Mouse (Mus musculus) neural tube, embryonic 13.5 days (tissue): ENCODE data around the gene Mllt10. TPM values are rescaled to one million over a fixed set of nuclear protein-coding genes. Genes with fewer than 3 reads are reported as not detected.
A peak's percentile ranks its signal among the peaks of the same experiment; 100 is the strongest.

Experiments
- ATAC-seq: fragments of 200-750 bp; cut with Nextera tagmentation; 2 replicates; pipeline ENCODE4 v1.8.0; 2017; ENCODE audit warnings: low read depth, mild to moderate bottlenecking, moderate TSS enrichment, moderate library complexity
- H3K27ac ChIP-seq: fragments of 300-500 bp; sonication (generic); replicated peaks from 2 replicates; pipeline ENCODE4 v1.5.1; 2015; ENCODE audit warnings: moderate library complexity, mild to moderate bottlenecking, inconsistent platforms
- H3K27me3 ChIP-seq: fragments of 300-500 bp; sonication (generic); 2 replicates; pipeline ENCODE4 v1.6.1; 2015; ENCODE audit warnings: mild to moderate bottlenecking, inconsistent platforms
- H3K36me3 ChIP-seq: fragments of 300-500 bp; sonication (generic); 2 replicates; pipeline ENCODE4 v1.6.1; 2015; ENCODE audit warnings: mild to moderate bottlenecking, inconsistent platforms
- H3K4me1 ChIP-seq: fragments of 300-500 bp; sonication (generic); replicated peaks from 2 replicates; pipeline ENCODE4 v1.6.1; 2015; ENCODE audit warnings: inconsistent platforms
- H3K4me2 ChIP-seq: fragments of 300-500 bp; sonication (generic); 2 replicates; pipeline ENCODE4 v1.6.1; 2015; ENCODE audit warnings: inconsistent platforms, mild to moderate bottlenecking, moderate library complexity
- H3K4me3 ChIP-seq: fragments of 300-500 bp; sonication (generic); 2 replicates; pipeline ENCODE4 v1.5.1; 2015; ENCODE audit warnings: mild to moderate bottlenecking, inconsistent platforms
- H3K9ac ChIP-seq: fragments of 300-500 bp; sonication (generic); 2 replicates; pipeline ENCODE4 v1.6.1; 2015; ENCODE audit warnings: moderate library complexity, mild to moderate bottlenecking, inconsistent platforms
- H3K9me3 ChIP-seq: fragments of 300-500 bp; sonication (generic); 2 replicates; pipeline ENCODE4 v1.6.1; 2016; ENCODE audit warnings: inconsistent platforms
- WGBS: fragments of 180-500 bp; shearing (Covaris S2); methylation state at CpG from one replicate; pipeline ENCODE4 v1.1.7; 2015; 5-methylcytosine and 5-hydroxymethylcytosine counted together
- polyA plus RNA-seq: library from polyadenylated mRNA; unstranded; fragments of >200 nt; fragmentation: Nextera tagmentation; extraction: Ambion mirVana; gene quantifications from 2 replicates; pipeline ENCODE4 v1.2.1, GENCODE M21; 2015

Gene Mllt10
- polyA plus RNA-seq, 1 experiment from 2014 or later, result 63.1 TPM

GRCm38 (mm10) chr2:18049279-18049821, 5.7 kb upstream of the Mllt10 start:
- peak overlapping the region; percentile 100 for H3K9ac ChIP-seq
- peak; percentile 37; the same call in 1 of the 2 replicates for ATAC-seq
- H3K27me3 ChIP-seq, result no peaks in the 10 kb centered on the region
- WGBS, result 2% methylated on average over 11 of the region's 11 CpGs
- H3K4me2 ChIP-seq, result peak overlapping the region; percentile 81
- H3K9me3 ChIP-seq, result no peaks in the 10 kb centered on the region
- H3K36me3 ChIP-seq, result no peaks in the 10 kb centered on the region
- peak overlapping the region; percentile 100 for H3K27ac ChIP-seq
- peaks cover 57% of the 10 kb centered on the region for H3K4me1 ChIP-seq
- peak overlapping the region; percentile 97 for H3K4me3 ChIP-seq

GRCm38 (mm10) chr2:18050018-18050417, 5.0 kb upstream of the Mllt10 start:
- Histone ChIP-seq H3K27ac (peak overlapping the region; percentile 100), H3K4me2 (peak overlapping the region; percentile 81), H3K9ac (peak overlapping the region; percentile 100), H3K9me3 (no peaks in the 10 kb centered on the region), H3K36me3 (no peaks in the 10 kb centered on the region), H3K4me1 (peaks cover 60% of the 10 kb centered on the region), H3K27me3 (no peaks in the 10 kb centered on the region), H3K4me3 (peak overlapping the region; percentile 97)
- no peak for ATAC-seq
- WGBS, result 9% methylated on average over 2 of the region's 2 CpGs

- peak overlapping the region; percentile 100 for H3K9ac ChIP-seq
- H3K9me3 ChIP-seq, result no peaks in the 10 kb centered on the region
- WGBS, result 4% methylated on average over 10 of the region's 10 CpGs
- H3K27me3 ChIP-seq, result no peaks in the 10 kb centered on the region
- peak overlapping the region; percentile 81 for H3K4me2 ChIP-seq
- no peak for ATAC-seq
- H3K27ac ChIP-seq, result peak overlapping the region; percentile 100
- H3K36me3 ChIP-seq, result no peaks in the 10 kb centered on the region
- peaks cover 63% of the 10 kb centered on the region for H3K4me1 ChIP-seq
- peak overlapping the region; percentile 97 for H3K4me3 ChIP-seq
These were observed 4.5 kb upstream of the Mllt10 start for GRCm38 (mm10) chr2:18050541-18050985.

GRCm38 (mm10) chr2:18051026-18051830, 3.8 kb upstream of the Mllt10 start:
- peak overlapping the region; percentile 100 for H3K27ac ChIP-seq
- no peak for ATAC-seq
- H3K9me3 ChIP-seq, result no peaks in the 10 kb centered on the region
- H3K27me3 ChIP-seq, result no peaks in the 10 kb centered on the region
- peak overlapping the region; percentile 81 for H3K4me2 ChIP-seq
- peak overlapping the region; percentile 100 for H3K9ac ChIP-seq
- WGBS, result 10% methylated on average over 11 of the region's 11 CpGs
- peaks cover 66% of the 10 kb centered on the region for H3K4me1 ChIP-seq
- peak overlapping the region; percentile 97 for H3K4me3 ChIP-seq
- no peaks in the 10 kb centered on the region for H3K36me3 ChIP-seq

- peak overlapping the region; percentile 100 for H3K27ac ChIP-seq
These were observed 3.2 kb upstream of the Mllt10 start for GRCm38 (mm10) chr2:18051831-18052170.

GRCm38 (mm10) chr2:18052581-18052980, 2.5 kb upstream of the Mllt10 start:
- Histone ChIP-seq H3K4me1 (peaks cover 66% of the 10 kb centered on the region), H3K27me3 (no peaks in the 10 kb centered on the region), H3K4me3 (no peak overlapping the region), H3K27ac (no peak overlapping the region), H3K4me2 (peak overlapping the region; percentile 11), H3K9me3 (no peaks in the 10 kb centered on the region), H3K36me3 (no peaks in the 10 kb centered on the region), H3K9ac (no peak overlapping the region)
- WGBS, result 16% methylated on average over 3 of the region's 3 CpGs
- no peak for ATAC-seq

More at GRCm38 (mm10) chr2:18051831-18052170, 3.2 kb upstream of the Mllt10 start:
- H3K4me2 ChIP-seq, result peak overlapping the region; percentile 81
- H3K9ac ChIP-seq, result peak overlapping the region; percentile 100
- H3K36me3 ChIP-seq, result no peaks in the 10 kb centered on the region
- 0 out of 2 replicates have a peak overlapping the region, but pooled peaks have one; percentile 8 for H3K4me3 ChIP-seq
- peaks cover 66% of the 10 kb centered on the region for H3K4me1 ChIP-seq
- ATAC-seq, result no peak
- 29% methylated on average over 3 of the region's 3 CpGs for WGBS
- H3K27me3 ChIP-seq, result no peaks in the 10 kb centered on the region
- no peaks in the 10 kb centered on the region for H3K9me3 ChIP-seq

- Histone ChIP-seq H3K4me3 (no peak overlapping the region), H3K27ac (peak overlapping the region; percentile 73), H3K4me2 (no peak overlapping the region; the same call in 1 of the 2 replicates), H3K9me3 (no peaks in the 10 kb centered on the region), H3K4me1 (peaks cover 71% of the 10 kb centered on the region), H3K27me3 (no peaks in the 10 kb centered on the region), H3K9ac (peak overlapping the region; percentile 45; the same call in 1 of the 2 replicates), H3K36me3 (no peaks in the 10 kb centered on the region)
- WGBS, result 22% methylated on average over 1 of the region's 1 CpGs
- no peak for ATAC-seq
These were observed 1.6 kb upstream of the Mllt10 start for GRCm38 (mm10) chr2:18053243-18053950.

GRCm38 (mm10) chr2:18053951-18054530, 996 bp upstream of the Mllt10 start:
- Histone ChIP-seq H3K9me3 (no peaks in the 10 kb centered on the region), H3K4me1 (peaks cover 77% of the 10 kb centered on the region), H3K9ac (peak overlapping the region; percentile 45; the same call in 1 of the 2 replicates), H3K4me2 (peak overlapping the region; percentile 94), H3K36me3 (no peaks in the 10 kb centered on the region), H3K27me3 (no peaks in the 10 kb centered on the region), H3K4me3 (no peak overlapping the region), H3K27ac (peak overlapping the region; percentile 100)
- ATAC-seq, result no peak
- WGBS, result 23% methylated on average over 2 of the region's 2 CpGs

- peak; percentile 94 for ATAC-seq
These were observed 1.1 kb downstream of the Mllt10 start for GRCm38 (mm10) chr2:18055929-18056785.

GRCm38 (mm10) chr2:18056786-18057255, 1.8 kb downstream of the Mllt10 start:
- Histone ChIP-seq H3K9me3 (no peaks in the 10 kb centered on the region), H3K36me3 (no peaks in the 10 kb centered on the region), H3K27ac (peak overlapping the region; percentile 100), H3K4me1 (peaks cover 54% of the 10 kb centered on the region), H3K4me3 (peak overlapping the region; percentile 56), H3K27me3 (no peaks in the 10 kb centered on the region), H3K4me2 (peak overlapping the region; percentile 94), H3K9ac (peak overlapping the region; percentile 93)
- 0% methylated on average over 30 of the region's 50 CpGs for WGBS
- ATAC-seq, result peak; percentile 94

More at GRCm38 (mm10) chr2:18055929-18056785, 1.1 kb downstream of the Mllt10 start:
- H3K4me3 ChIP-seq, result peak overlapping the region; percentile 56
- peak overlapping the region; percentile 93 for H3K9ac ChIP-seq
- no peaks in the 10 kb centered on the region for H3K27me3 ChIP-seq
- H3K27ac ChIP-seq, result peak overlapping the region; percentile 100
- H3K4me2 ChIP-seq, result peak overlapping the region; percentile 94
- peaks cover 60% of the 10 kb centered on the region for H3K4me1 ChIP-seq
- H3K9me3 ChIP-seq, result no peaks in the 10 kb centered on the region
- under 1% methylated on average over 33 of the region's 66 CpGs for WGBS
- no peaks in the 10 kb centered on the region for H3K36me3 ChIP-seq
